Comparison of ENCODE assay signal across 13 mouse cellular contexts in genomic region chr13:97831839-97832238, GRCm38 (mm10).
"Had no signal": no experiment of that assay in that cellular context is flagged by ENCODE, and none has a peak within 500 bp of the region (broad histone marks: within the 10 kb centered on the region; RNA-seq: fewer than 3 reads in every experiment).

No protein-coding gene starts in this region.

- H3K9me3 ChIP-seq: limb, embryonic 12.5 days; liver, embryonic 15.5 days had no signal

- DNase-seq: kidney, adult 18-20 months; kidney, postnatal 14 days; lung, embryonic 14.5 days; lung, postnatal 36 days; midbrain, embryonic 14.5 days; right cerebral cortex, postnatal 4 days; spleen, adult 18-20 months; thymus, adult 18-20 months; thymus, postnatal 14 days had no signal

- H3K27ac ChIP-seq: limb, embryonic 12.5 days; liver, embryonic 15.5 days had no signal

- H3K4me1 ChIP-seq: limb, embryonic 12.5 days; liver, embryonic 15.5 days had no signal

- H3K4me2 ChIP-seq: limb, embryonic 12.5 days; liver, embryonic 11.5 days; liver, embryonic 15.5 days; lung, embryonic 14.5 days had no signal

- H3K9ac ChIP-seq: limb, embryonic 12.5 days; liver, embryonic 15.5 days; lung, embryonic 14.5 days had no signal

- H3K36me3 ChIP-seq: limb, embryonic 12.5 days; liver, embryonic 15.5 days had no signal

- ATAC-seq: inflammation-experienced regulatory T-cells, adult 6 months had no signal

- H3K4me3 ChIP-seq: limb, embryonic 12.5 days; liver, embryonic 15.5 days had no signal

- H3K27me3 ChIP-seq: limb, embryonic 12.5 days; liver, embryonic 15.5 days had no signal
